Mouse (Mus musculus): ENCODE measurements around the gene Mettl7b. TPM values are rescaled to one million over a fixed set of nuclear protein-coding genes. Genes with fewer than 3 reads are reported as not detected.

Mettl7b gene
- polyA plus RNA-seq (2015; fragmentation: Illumina TruSeq; extraction: RNeasy Lipid Tissue Mini Kit (QIAGEN cat#74804); ENCODE audit: insufficient read depth, low replicate concordance), result not detected

DNA sequence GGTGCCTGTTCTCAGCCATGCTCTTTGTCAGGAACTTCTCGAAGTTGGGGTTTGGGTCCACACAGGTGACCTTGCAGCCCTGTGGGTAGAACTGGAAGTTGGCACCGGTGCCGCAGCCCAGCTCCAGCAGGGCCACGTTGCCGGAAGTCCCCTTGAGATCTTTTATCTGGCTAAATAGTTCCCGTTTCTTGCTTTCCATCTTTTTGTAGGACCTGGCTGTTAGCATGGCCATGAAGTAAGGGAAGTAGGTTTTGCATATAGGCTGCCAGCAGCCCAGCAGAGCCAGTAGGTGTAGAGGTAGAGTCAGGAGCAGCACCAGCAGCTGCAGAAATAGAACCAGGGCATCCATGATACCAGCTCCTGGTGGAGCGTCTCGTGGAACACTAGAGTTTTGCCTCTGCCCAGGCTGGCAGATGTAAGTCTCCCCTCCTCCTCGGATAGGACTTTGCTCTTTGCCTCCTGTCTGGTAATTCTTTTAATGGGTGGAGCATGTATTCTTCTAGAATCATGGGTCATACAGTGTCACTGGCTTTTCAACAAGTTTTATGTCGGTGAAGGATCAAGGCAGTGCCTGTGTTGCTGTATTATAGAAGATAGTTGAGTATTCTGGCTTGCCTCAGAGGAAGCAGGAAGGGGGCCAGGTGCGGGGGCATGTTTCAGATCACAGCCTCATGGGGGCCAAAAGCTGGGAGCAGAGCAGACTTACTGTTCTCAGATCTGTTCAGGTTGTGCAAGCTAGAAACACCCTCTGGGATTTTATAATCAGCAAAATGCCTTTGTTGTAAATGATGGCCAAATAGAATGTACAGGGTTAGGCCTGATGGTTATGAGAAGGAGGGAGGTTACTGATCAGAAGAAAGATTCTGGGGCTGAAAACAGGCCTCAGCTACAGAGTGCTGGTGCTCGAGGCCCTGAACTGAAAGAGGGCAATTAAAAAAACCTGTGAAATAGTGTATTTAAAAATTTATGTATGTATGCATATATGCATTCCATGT lies at the start of gene Mettl7b:
Gene Mettl7b, minus strand, starts transcription at position 399 of the 995 bp plus-strand sequence.

DNA sequence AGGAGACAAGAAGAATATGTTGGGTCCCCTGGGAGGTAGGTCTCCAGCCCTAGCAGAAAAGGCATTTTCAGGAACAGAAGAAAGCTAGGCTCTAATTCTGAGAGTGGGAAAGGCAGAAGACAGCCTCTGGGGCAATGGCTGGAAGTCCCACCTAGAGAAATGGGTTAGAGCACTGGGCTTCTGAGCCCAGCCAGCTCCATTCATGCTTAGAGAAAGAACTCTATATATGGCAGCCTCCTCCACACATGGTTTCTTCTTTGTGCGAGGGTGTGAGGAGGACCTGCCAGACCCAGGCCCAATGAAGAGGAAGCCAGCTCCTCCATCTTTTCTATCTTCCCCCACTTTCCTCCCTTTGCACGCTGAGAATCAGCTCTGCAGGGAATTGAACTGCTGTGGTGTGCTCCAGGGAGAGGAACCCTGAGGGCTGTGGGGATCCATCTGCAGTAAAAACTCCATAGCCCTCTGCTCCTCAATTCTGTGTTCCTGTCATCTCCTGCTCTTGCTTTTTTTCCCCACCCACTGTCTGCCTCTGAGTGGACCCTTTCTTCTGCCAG lies 49.6 kb upstream of the Mettl7b start, which contains the start of gene Olfr763:
Gene Olfr763, plus strand, starts transcription at position 504 of the 554 bp plus-strand sequence.

DNA sequence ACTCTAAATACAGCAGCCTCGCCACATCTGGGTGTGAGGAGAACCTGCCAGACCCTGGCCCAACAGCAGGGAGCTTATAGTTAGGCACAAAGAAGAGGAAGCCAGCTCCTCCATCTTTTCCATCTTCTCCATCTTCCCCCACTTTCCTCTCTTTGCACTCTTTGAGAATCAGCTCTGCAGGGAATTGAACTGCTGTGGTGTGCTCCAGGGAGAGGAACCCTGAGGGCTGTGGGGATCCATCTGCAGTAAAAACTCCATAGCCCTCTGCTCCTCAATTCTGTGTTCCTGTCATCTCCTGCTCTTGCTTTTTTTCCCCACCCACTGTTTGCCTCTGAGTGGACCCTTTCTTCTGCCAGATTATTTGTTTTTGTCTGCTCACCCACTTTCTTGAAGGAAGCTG lies 28.3 kb upstream of the Mettl7b start, which contains the start of gene Olfr9:
Gene Olfr9, plus strand, starts transcription at position 301 of the 400 bp plus-strand sequence.

DNA sequence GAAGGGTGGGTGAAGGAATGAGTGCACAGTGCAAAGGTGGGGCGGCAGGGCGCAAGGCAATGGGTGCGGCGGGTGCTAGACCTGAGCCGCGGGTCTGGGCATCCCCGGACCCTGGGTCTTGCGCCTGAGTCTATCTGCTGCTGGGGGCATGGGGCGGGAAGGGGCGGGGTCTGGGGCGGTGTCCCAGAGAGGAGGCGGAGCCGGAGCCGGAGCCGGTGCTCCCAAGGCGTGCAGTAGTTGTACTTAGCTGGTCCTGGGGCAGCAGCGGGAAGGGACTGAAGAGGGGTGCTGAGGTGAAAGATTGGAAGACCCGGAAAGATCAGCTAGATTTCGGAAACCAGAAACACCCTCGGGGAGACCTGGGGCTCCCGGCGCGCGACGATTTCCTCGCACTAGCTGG lies 27.2 kb downstream of the Mettl7b start, which contains the start of gene Itga7:
Gene Itga7, plus strand, starts transcription at position 245 of the 400 bp plus-strand sequence.

DNA sequence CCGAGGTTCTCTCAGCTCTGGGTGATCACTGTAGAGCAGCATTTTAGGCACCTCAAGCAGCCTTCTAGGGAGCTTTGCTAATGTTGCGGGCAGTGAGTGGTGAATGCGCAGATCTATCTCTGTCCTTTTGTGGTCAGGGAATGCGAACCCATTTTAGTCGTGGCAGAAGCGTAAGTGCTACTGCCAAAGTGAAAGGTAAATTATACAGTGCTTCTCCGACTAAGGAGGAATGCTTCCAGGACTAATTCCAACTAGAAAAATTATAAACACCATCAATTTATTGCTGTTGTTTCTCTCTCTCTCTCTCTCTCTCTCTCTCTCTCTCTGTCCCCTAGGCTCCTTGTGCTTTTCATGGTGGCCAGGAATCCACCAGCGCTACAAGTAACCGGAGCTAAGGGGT lies 36.9 kb downstream of the Mettl7b start, which contains the start of gene Bloc1s1:
Gene Bloc1s1, minus strand, starts transcription at position 101 of the 400 bp plus-strand sequence.

DNA sequence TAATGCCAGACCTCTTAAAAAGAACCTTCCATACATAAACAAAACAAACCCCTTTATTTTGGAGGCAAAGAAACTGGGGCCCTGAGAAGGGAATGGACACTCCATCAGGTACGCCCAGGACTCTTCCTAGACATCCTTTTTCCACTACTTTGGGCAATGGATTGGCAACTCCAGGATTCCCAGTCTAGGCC lies 38.1 kb downstream of the Mettl7b start, which contains the start of gene Rdh5:
Gene Rdh5, minus strand, starts transcription at position 67 of the 191 bp plus-strand sequence.

Other genes starting within 250 kb of the Mettl7b start
- 222 TPM for gene Dgka, start 216.1 kb downstream of the Mettl7b start, polyA plus RNA-seq (2015; fragmentation: Illumina TruSeq; extraction: RNeasy Lipid Tissue Mini Kit (QIAGEN cat#74804); ENCODE audit: insufficient read depth, low replicate concordance)
- 26.8 TPM for gene Pym1, start 213.1 kb downstream of the Mettl7b start, polyA plus RNA-seq (2015; fragmentation: Illumina TruSeq; extraction: RNeasy Lipid Tissue Mini Kit (QIAGEN cat#74804); ENCODE audit: insufficient read depth, low replicate concordance)
- gene Mmp19, start 170.1 kb downstream of the Mettl7b start, polyA plus RNA-seq (2015; fragmentation: Illumina TruSeq; extraction: RNeasy Lipid Tissue Mini Kit (QIAGEN cat#74804); ENCODE audit: insufficient read depth, low replicate concordance), result 4.1 TPM
- 63.9 TPM for gene Dnajc14, start 156.9 kb downstream of the Mettl7b start, polyA plus RNA-seq (2015; fragmentation: Illumina TruSeq; extraction: RNeasy Lipid Tissue Mini Kit (QIAGEN cat#74804); ENCODE audit: insufficient read depth, low replicate concordance)
- 10.7 TPM for gene Tmem198b, start 156.6 kb downstream of the Mettl7b start, polyA plus RNA-seq (2015; fragmentation: Illumina TruSeq; extraction: RNeasy Lipid Tissue Mini Kit (QIAGEN cat#74804); ENCODE audit: insufficient read depth, low replicate concordance)
- 193 TPM for gene Sarnp, start 143.7 kb downstream of the Mettl7b start, polyA plus RNA-seq (2015; fragmentation: Illumina TruSeq; extraction: RNeasy Lipid Tissue Mini Kit (QIAGEN cat#74804); ENCODE audit: insufficient read depth, low replicate concordance)
- 55.9 TPM for gene Ormdl2, start 139.3 kb downstream of the Mettl7b start, polyA plus RNA-seq (2015; fragmentation: Illumina TruSeq; extraction: RNeasy Lipid Tissue Mini Kit (QIAGEN cat#74804); ENCODE audit: insufficient read depth, low replicate concordance)
- gene Gdf11, start 69.3 kb downstream of the Mettl7b start, polyA plus RNA-seq (2015; fragmentation: Illumina TruSeq; extraction: RNeasy Lipid Tissue Mini Kit (QIAGEN cat#74804); ENCODE audit: insufficient read depth, low replicate concordance), result 20.5 TPM
- 133 TPM for gene Cd63, start 60.0 kb downstream of the Mettl7b start, polyA plus RNA-seq (2015; fragmentation: Illumina TruSeq; extraction: RNeasy Lipid Tissue Mini Kit (QIAGEN cat#74804); ENCODE audit: insufficient read depth, low replicate concordance)
- 10.6 TPM for gene Rdh5, start 38.1 kb downstream of the Mettl7b start, polyA plus RNA-seq (2015; fragmentation: Illumina TruSeq; extraction: RNeasy Lipid Tissue Mini Kit (QIAGEN cat#74804); ENCODE audit: insufficient read depth, low replicate concordance)
- 64.2 TPM for gene Bloc1s1, start 37.0 kb downstream of the Mettl7b start, polyA plus RNA-seq (2015; fragmentation: Illumina TruSeq; extraction: RNeasy Lipid Tissue Mini Kit (QIAGEN cat#74804); ENCODE audit: insufficient read depth, low replicate concordance)
- 1.9 TPM for gene Itga7, start 27.2 kb downstream of the Mettl7b start, polyA plus RNA-seq (2015; fragmentation: Illumina TruSeq; extraction: RNeasy Lipid Tissue Mini Kit (QIAGEN cat#74804); ENCODE audit: insufficient read depth, low replicate concordance)
- not detected for gene Olfr9, start 28.4 kb upstream of the Mettl7b start, polyA plus RNA-seq (2015; fragmentation: Illumina TruSeq; extraction: RNeasy Lipid Tissue Mini Kit (QIAGEN cat#74804); ENCODE audit: insufficient read depth, low replicate concordance)
- not detected for gene Olfr763, start 49.8 kb upstream of the Mettl7b start, polyA plus RNA-seq (2015; fragmentation: Illumina TruSeq; extraction: RNeasy Lipid Tissue Mini Kit (QIAGEN cat#74804); ENCODE audit: insufficient read depth, low replicate concordance)
- not detected for gene Olfr764-ps1, start 78.9 kb upstream of the Mettl7b start, polyA plus RNA-seq (2015; fragmentation: Illumina TruSeq; extraction: RNeasy Lipid Tissue Mini Kit (QIAGEN cat#74804); ENCODE audit: insufficient read depth, low replicate concordance)
- not detected for gene Olfr765, start 89.0 kb upstream of the Mettl7b start, polyA plus RNA-seq (2015; fragmentation: Illumina TruSeq; extraction: RNeasy Lipid Tissue Mini Kit (QIAGEN cat#74804); ENCODE audit: insufficient read depth, low replicate concordance)
- gene Olfr766-ps1, start 108.0 kb upstream of the Mettl7b start, polyA plus RNA-seq (2015; fragmentation: Illumina TruSeq; extraction: RNeasy Lipid Tissue Mini Kit (QIAGEN cat#74804); ENCODE audit: insufficient read depth, low replicate concordance), result not detected
- gene Olfr767, start 121.9 kb upstream of the Mettl7b start, polyA plus RNA-seq (2015; fragmentation: Illumina TruSeq; extraction: RNeasy Lipid Tissue Mini Kit (QIAGEN cat#74804); ENCODE audit: insufficient read depth, low replicate concordance), result not detected
- gene Olfr768, start 138.4 kb upstream of the Mettl7b start, polyA plus RNA-seq (2015; fragmentation: Illumina TruSeq; extraction: RNeasy Lipid Tissue Mini Kit (QIAGEN cat#74804); ENCODE audit: insufficient read depth, low replicate concordance), result not detected
- not detected for gene Olfr769, start 156.9 kb upstream of the Mettl7b start, polyA plus RNA-seq (2015; fragmentation: Illumina TruSeq; extraction: RNeasy Lipid Tissue Mini Kit (QIAGEN cat#74804); ENCODE audit: insufficient read depth, low replicate concordance)
- gene Olfr770, start 178.0 kb upstream of the Mettl7b start, polyA plus RNA-seq (2015; fragmentation: Illumina TruSeq; extraction: RNeasy Lipid Tissue Mini Kit (QIAGEN cat#74804); ENCODE audit: insufficient read depth, low replicate concordance), result not detected
- gene Olfr771, start 203.8 kb upstream of the Mettl7b start, polyA plus RNA-seq (2015; fragmentation: Illumina TruSeq; extraction: RNeasy Lipid Tissue Mini Kit (QIAGEN cat#74804); ENCODE audit: insufficient read depth, low replicate concordance), result not detected
- not detected for gene Olfr772, start 216.9 kb upstream of the Mettl7b start, polyA plus RNA-seq (2015; fragmentation: Illumina TruSeq; extraction: RNeasy Lipid Tissue Mini Kit (QIAGEN cat#74804); ENCODE audit: insufficient read depth, low replicate concordance)
- gene Olfr773, start 226.4 kb upstream of the Mettl7b start, polyA plus RNA-seq (2015; fragmentation: Illumina TruSeq; extraction: RNeasy Lipid Tissue Mini Kit (QIAGEN cat#74804); ENCODE audit: insufficient read depth, low replicate concordance), result not detected

Measured in spleen, adult 10 weeks (tissue).